Mouse (Mus musculus): ENCODE measurements around the gene Zfp182. TPM values are rescaled to one million over a fixed set of nuclear protein-coding genes. Genes with fewer than 3 reads are reported as not detected.
A peak's percentile ranks its signal among the peaks of the same experiment; 100 is the strongest.

Gene Zfp182
- total RNA-seq (2021) = 1 to 10 TPM; 2.8 to 4.4 TPM
- long read RNA-seq, experiment 1, partial matches to known transcripts = 0 of 1 reads
- long read RNA-seq, experiment 1, other reads (novel, unspliced or antisense) = 1 of 1 reads
- long read RNA-seq, experiment 2 = 0 reads

GRCm38 (mm10) chrX:21061866-21062543 is at the start of gene Zfp182:
TSS of gene Zfp182 (minus strand) at chrX:21062316.
- peak; percentile 66 for DNase-seq

DNA sequence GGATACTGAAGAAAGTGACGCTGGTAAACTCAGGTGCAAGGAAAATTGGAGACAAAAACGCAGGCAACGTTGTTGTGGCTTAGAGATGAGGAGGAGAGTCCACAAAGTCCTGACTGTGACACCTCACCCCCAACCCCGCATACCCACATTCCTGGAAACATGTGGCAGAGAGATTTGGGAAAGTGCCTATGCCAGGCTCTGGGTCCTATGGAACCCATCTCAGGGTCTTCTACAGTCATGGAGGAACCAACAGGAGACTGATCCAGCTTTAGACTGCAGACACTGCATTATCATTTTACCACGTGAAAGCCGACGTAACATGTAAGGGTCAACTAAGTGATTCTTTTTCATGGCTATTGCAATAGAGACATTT is 27.7 kb upstream of the Zfp182 start:
- DNase-seq = no peak

DNA sequence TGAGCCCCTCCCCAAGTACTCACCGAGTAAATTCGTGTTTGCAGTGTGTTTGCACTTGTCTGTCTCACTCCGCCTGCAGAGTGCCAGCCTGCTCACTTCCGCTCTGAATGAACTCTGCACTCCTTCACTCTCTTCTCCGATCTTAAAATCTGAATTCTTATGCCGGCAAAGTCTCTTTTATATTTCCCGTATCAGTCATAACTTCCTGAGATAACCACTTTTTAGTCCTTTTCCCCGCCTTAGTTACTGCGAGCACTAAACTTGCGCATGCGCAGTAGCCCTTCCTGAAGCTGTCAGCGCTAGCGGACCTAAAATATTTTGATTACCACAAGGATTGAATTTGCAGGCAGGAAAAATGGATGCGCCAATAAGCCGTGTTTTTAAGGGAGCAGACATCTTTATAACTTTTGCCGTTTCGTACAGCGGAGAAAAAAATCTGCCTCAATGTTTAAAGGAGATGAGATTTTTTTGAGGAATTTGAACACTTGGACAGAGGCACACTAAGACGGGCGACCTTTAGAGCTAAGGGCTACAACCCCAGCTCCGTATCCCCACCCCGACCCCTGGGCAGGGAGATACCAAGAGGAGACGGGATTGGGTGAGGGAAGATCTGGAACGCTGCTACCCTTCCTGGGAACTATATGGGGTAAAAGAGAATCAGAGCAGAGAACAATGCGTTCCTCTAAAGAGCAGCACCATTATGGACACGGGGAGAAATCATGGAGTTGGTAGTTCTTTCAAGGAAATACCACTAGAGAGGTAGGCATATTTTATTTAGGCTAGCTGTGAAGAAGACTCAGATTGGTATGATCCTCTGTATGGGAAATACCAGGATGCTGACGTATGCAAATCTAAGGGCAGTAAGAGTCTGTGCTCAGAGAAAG is 27.1 kb upstream of the Zfp182 start, which contains the start of gene Zfp300:
Gene Zfp300 (minus strand): TSS at position 545 of the 884 bp plus-strand sequence.
- DNase-seq = peak; percentile 59

GRCm38 (mm10) chrX:21088645-21088982 is 26.5 kb upstream of the Zfp182 start:
- DNase-seq = no peak

- no peak for DNase-seq
These were observed 6.0 kb upstream of the Zfp182 start, which contains the start of gene Spaca5 for GRCm38 (mm10) chrX:21068106-21068505. TSS of gene Spaca5 (plus strand) at chrX:21068406.

DNA sequence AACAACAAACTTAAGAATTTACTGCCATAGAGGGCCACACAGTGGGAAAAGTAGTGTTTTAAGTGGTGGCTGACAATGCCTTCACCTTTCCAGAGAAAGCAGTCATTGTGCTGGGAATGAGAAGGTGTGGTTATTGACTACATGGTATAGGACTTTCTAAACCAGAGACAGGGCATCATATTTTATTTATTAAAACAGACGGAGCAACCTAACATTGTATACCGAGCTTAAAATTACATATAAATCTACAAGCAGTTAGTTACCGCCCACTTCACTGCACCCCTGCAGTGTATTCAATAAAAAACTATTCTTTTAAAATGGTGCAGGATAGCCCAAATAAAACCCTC is 401 bp upstream of the Zfp182 start:
- DNase-seq = no peak

DNA sequence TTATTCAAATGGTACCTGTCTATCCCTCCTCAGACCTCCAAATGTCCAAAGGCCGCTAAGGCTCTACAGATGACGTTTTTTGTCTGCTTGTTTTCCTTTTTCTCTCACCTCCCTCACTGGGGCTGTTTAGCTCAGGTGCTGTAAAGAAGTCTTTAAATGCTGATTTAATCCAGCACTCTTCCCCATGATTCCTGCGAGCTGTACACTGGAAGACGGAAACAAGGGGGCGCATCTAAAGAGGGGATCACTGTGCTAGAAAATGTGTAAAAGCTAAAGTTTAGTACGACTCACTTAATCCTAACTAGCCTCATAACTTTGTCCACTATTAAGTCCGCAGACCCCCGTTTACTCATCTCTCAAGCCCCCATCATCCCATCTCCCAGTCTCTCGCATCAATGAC is 656 bp downstream of the Zfp182 start:
- no peak for DNase-seq

DNA sequence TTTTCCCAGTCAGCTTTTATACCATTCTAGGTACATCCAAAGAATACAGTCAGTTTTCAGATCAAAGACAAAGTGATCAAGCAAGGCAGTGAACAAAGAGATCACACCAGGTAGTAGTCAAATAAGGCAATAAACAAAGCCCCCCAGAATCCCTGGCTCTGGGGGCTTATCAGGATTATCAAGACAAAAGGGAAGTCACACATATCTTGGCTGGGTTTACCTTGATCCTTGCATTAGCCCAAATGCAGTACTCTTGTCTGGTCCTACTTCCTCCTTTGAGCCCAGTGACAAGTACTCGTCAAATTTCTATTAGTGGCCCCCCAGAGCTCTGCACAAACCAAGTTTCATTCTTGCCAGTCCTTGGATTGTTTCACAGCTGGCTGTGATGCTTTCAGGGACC is 81.2 kb downstream of the Zfp182 start:
- DNase-seq = no peak

Other genes with a start within 250 kb of the Zfp182 start
- gene Timp1, start 192.2 kb downstream of the Zfp182 start, total RNA-seq (2021) = 10 to 100 TPM in 1 of 2 experiments, 1 to 10 TPM in 1; 7.9 to 22.1 TPM
- gene Syn1, start 141.3 kb downstream of the Zfp182 start, total RNA-seq (2021) = 1 to 10 TPM in 1 of 2 experiments, under 1 TPM in 1; 0.56 to 1.1 TPM
- 1 to 10 TPM; 6.7 to 8.6 TPM for gene Cfp, start 130.8 kb downstream of the Zfp182 start, total RNA-seq (2021)
- 1 to 10 TPM; 8.8 to 9.9 TPM for gene Elk1, start 111.7 kb downstream of the Zfp182 start, total RNA-seq (2021)
- gene Uxt, start 100.3 kb downstream of the Zfp182 start, total RNA-seq (2021) = 10 to 100 TPM; 25.1 to 25.5 TPM
- not detected for gene Spaca5, start 6.1 kb upstream of the Zfp182 start, total RNA-seq (2021)
- gene Zfp300, start 27.2 kb upstream of the Zfp182 start, total RNA-seq (2021) = under 1 TPM; 0.94 to 0.99 TPM
- not detected for gene Ssxa1, start 53.5 kb upstream of the Zfp182 start, total RNA-seq (2021)
- not detected for gene Gm21876, start 113.3 kb upstream of the Zfp182 start, total RNA-seq (2021)

All from gastrocnemius, postnatal 10 days (tissue).